Mouse (Mus musculus) CH12.LX (cell line): ENCODE results near the gene Gm21905. TPM values are rescaled to one million over a fixed set of nuclear protein-coding genes. Genes with fewer than 3 reads are reported as not detected.

Source experiments
- DNase-seq: peaks from one replicate; pipeline ENCODE4 v3.0.0-alpha.2; 2013; ENCODE audit errors: extremely low read depth
- H3K27ac ChIP-seq: 2 replicates; pipeline ENCODE4 v1.5.1; 2012; ENCODE audit warnings: low read depth, mild to moderate bottlenecking, control low read depth, moderate library complexity; ENCODE audit not compliant: insufficient read depth
- H3K27me3 ChIP-seq: replicated peaks from 2 replicates; pipeline ENCODE3; 2012; ENCODE audit warnings: inconsistent platforms
- H3K36me3 ChIP-seq, 2 experiments: replicated peaks in 1 of 2; 2 replicates each; pipeline versions ENCODE3 to v1.6.1; 2012; ENCODE audit warnings: inconsistent platforms in 1 of 2, low read length in 1 of 2, mild to moderate bottlenecking in 1 of 2, mixed read lengths in 1 of 2, moderate library complexity in 1 of 2; ENCODE audit not compliant: control insufficient read depth in 1 of 2, insufficient read depth in 1 of 2
- H3K4me1 ChIP-seq, 2 experiments: 2 replicates each; pipeline ENCODE4 v1.6.1; 2012; ENCODE audit warnings: inconsistent platforms in 1 of 2, moderate library complexity in 1 of 2; ENCODE audit not compliant: insufficient read depth in 2 of 2, control insufficient read depth in 1 of 2
- H3K4me2 ChIP-seq: 2 replicates; pipeline ENCODE4 v1.6.1; 2012; ENCODE audit warnings: low read depth, mild to moderate bottlenecking, control low read depth; ENCODE audit not compliant: poor library complexity, insufficient read depth, severe bottlenecking
- H3K4me3 ChIP-seq, 3 experiments: fragments of 150-350 bp in 1 of 3; sonication (generic) in 1 of 3; replicated peaks in 1 of 3; 2 replicates each; pipeline versions ENCODE3 to v1.5.1; 2011 to 2012; ENCODE audit warnings: low read depth in 2 of 3, low read length in 2 of 3, mild to moderate bottlenecking in 2 of 3, moderate library complexity in 2 of 3, control low read depth in 1 of 3, improper control_type of control experiment in 1 of 3, inconsistent platforms in 1 of 3, mixed read lengths in 1 of 3; ENCODE audit not compliant: poor library complexity in 1 of 3
- H3K79me2 ChIP-seq: replicated peaks from 2 replicates; pipeline ENCODE4 v1.6.1; 2012; ENCODE audit warnings: mild to moderate bottlenecking, moderate library complexity; ENCODE audit not compliant: control insufficient read depth, poor library complexity, insufficient read depth, severe bottlenecking; ENCODE audit errors: extremely low read depth
- H3K9ac ChIP-seq: 2 replicates; pipeline ENCODE4 v1.6.1; 2012; ENCODE audit warnings: low read depth, mild to moderate bottlenecking, control low read depth, moderate library complexity; ENCODE audit not compliant: insufficient read depth
- H3K9me3 ChIP-seq: replicated peaks from 2 replicates; pipeline ENCODE3; 2012; ENCODE audit warnings: low read length, inconsistent platforms, mixed read lengths
- BHLHE40 ChIP-seq: IDR thresholded peaks from 2 replicates; pipeline ENCODE4 v1.6.1; 2011; ENCODE audit warnings: mild to moderate bottlenecking, low read depth, low read length, improper control_type of control experiment
- CHD1 ChIP-seq: IDR thresholded peaks from 2 replicates; pipeline ENCODE4 v1.6.1; 2012; ENCODE audit warnings: low read depth, low read length, improper control_type of control experiment, inconsistent platforms
- CHD2 ChIP-seq: IDR thresholded peaks from 2 replicates; pipeline ENCODE4 v1.6.1; 2011; ENCODE audit warnings: low read length, improper control_type of control experiment
- CTCF ChIP-seq, 2 experiments: IDR thresholded peaks in 1 of 2; conservative IDR thresholded peaks in 1 of 2; 2 replicates each; pipeline ENCODE4 v1.5.1; 2011 to 2012; ENCODE audit warnings: low read depth in 2 of 2, low read length in 2 of 2, improper control_type of control experiment in 1 of 2, inconsistent platforms in 1 of 2, mild to moderate bottlenecking in 1 of 2, moderate library complexity in 1 of 2
- E2F4 ChIP-seq: IDR thresholded peaks from 2 replicates; pipeline ENCODE4 v1.6.1; 2011; ENCODE audit warnings: low read depth, low read length, improper control_type of control experiment; ENCODE audit not compliant: insufficient replicate concordance
- ELF1 ChIP-seq: IDR thresholded peaks from 2 replicates; pipeline ENCODE4 v1.6.1; 2014; ENCODE audit warnings: low read depth, mild to moderate bottlenecking, inconsistent platforms, low read length, improper control_type of control experiment
- ETS1 ChIP-seq: conservative IDR thresholded peaks from 2 replicates; pipeline ENCODE4 v1.6.1; 2012; ENCODE audit warnings: low read depth, mild to moderate bottlenecking, inconsistent platforms, low read length, improper control_type of control experiment, moderate library complexity
- HCFC1 ChIP-seq: IDR thresholded peaks from 2 replicates; pipeline ENCODE4 v1.6.1; 2012; ENCODE audit warnings: low read depth, mild to moderate bottlenecking, inconsistent platforms, low read length, improper control_type of control experiment
- IRF4 ChIP-seq: IDR thresholded peaks from 2 replicates; pipeline ENCODE4 v1.6.1; 2014; ENCODE audit warnings: low read depth, mild to moderate bottlenecking, inconsistent platforms, low read length, improper control_type of control experiment
- JUN ChIP-seq: IDR thresholded peaks from 2 replicates; pipeline ENCODE4 v1.6.1; 2011; ENCODE audit warnings: low read depth, mild to moderate bottlenecking, low read length, improper control_type of control experiment, moderate library complexity; ENCODE audit not compliant: insufficient read depth
- JUND ChIP-seq: conservative IDR thresholded peaks from 2 replicates; pipeline ENCODE4 v1.6.1; 2011; ENCODE audit warnings: low read depth, low read length, improper control_type of control experiment
- KAT2A ChIP-seq: IDR thresholded peaks from 2 replicates; pipeline ENCODE4 v1.6.1; 2012; ENCODE audit warnings: low read length, improper control_type of control experiment, inconsistent platforms; ENCODE audit not compliant: insufficient replicate concordance
- MAFK ChIP-seq: IDR thresholded peaks from 2 replicates; pipeline ENCODE4 v1.6.1; 2011; ENCODE audit warnings: low read length, improper control_type of control experiment; ENCODE audit not compliant: insufficient replicate concordance
- MAX ChIP-seq: IDR thresholded peaks from 2 replicates; pipeline ENCODE4 v1.6.1; 2011; ENCODE audit warnings: low read length, improper control_type of control experiment
- MAZ ChIP-seq: IDR thresholded peaks from 2 replicates; pipeline ENCODE4 v1.6.1; 2012; ENCODE audit warnings: low read depth, mild to moderate bottlenecking, inconsistent platforms, low read length, improper control_type of control experiment, moderate library complexity
- MEF2A ChIP-seq: IDR thresholded peaks from 2 replicates; pipeline ENCODE4 v1.6.1; 2014; ENCODE audit warnings: low read depth, mild to moderate bottlenecking, inconsistent platforms, low read length, improper control_type of control experiment, borderline replicate concordance
- MXI1 ChIP-seq: IDR thresholded peaks from 2 replicates; pipeline ENCODE4 v1.6.1; 2011; ENCODE audit warnings: mild to moderate bottlenecking, low read depth, low read length, improper control_type of control experiment
- MYC ChIP-seq: IDR thresholded peaks from 2 replicates; pipeline ENCODE4 v1.6.1; 2011; ENCODE audit warnings: low read depth, mild to moderate bottlenecking, improper control_type of control experiment, low read length
- NRF1 ChIP-seq: IDR thresholded peaks from 2 replicates; pipeline ENCODE4 v1.6.1; 2014; ENCODE audit warnings: low read depth, mild to moderate bottlenecking, inconsistent platforms, low read length, improper control_type of control experiment, moderate library complexity
- POLR2AphosphoS2 ChIP-seq: IDR thresholded peaks from 2 replicates; pipeline ENCODE4 v1.6.1; 2011; ENCODE audit warnings: low read depth, low read length, improper control_type of control experiment
- RCOR1 ChIP-seq: conservative IDR thresholded peaks from 2 replicates; pipeline ENCODE4 v1.6.1; 2012; ENCODE audit warnings: low read depth, mild to moderate bottlenecking, inconsistent platforms, low read length, improper control_type of control experiment
- SIN3A ChIP-seq: IDR thresholded peaks from 2 replicates; pipeline ENCODE4 v1.6.1; 2012; ENCODE audit warnings: low read length, improper control_type of control experiment, inconsistent platforms
- UBTF ChIP-seq: IDR thresholded peaks from 2 replicates; pipeline ENCODE4 v1.6.1; 2012; ENCODE audit warnings: low read depth, mild to moderate bottlenecking, inconsistent platforms, low read length, improper control_type of control experiment, moderate library complexity
- USF2 ChIP-seq: conservative IDR thresholded peaks from 2 replicates; pipeline ENCODE4 v1.6.1; 2011; ENCODE audit warnings: low read depth, low read length, improper control_type of control experiment
- ZC3H11A ChIP-seq: IDR thresholded peaks from 2 replicates; pipeline ENCODE4 v1.6.1; 2012; ENCODE audit warnings: low read depth, mild to moderate bottlenecking, inconsistent platforms, low read length, improper control_type of control experiment
- ZKSCAN1 ChIP-seq: IDR thresholded peaks from 2 replicates; pipeline ENCODE4 v1.6.1; 2012; ENCODE audit warnings: low read depth, inconsistent platforms, low read length, improper control_type of control experiment, borderline replicate concordance
- ZMIZ1 ChIP-seq: IDR thresholded peaks from 2 replicates; pipeline ENCODE4 v1.6.1; 2012; ENCODE audit warnings: low read depth, mild to moderate bottlenecking, inconsistent platforms, low read length, improper control_type of control experiment
- dilution Hi-C: fragments of 300-500 bp; cut with MboI; formaldehyde crosslinking; loops from 2 replicates; pipeline ENCODE4 v1.14.3; 2020; ENCODE audit warnings: low sequenced_read_pairs; ENCODE audit not compliant: extremely low pct_unique_long_range_greater_than_20kb, extremely low pct_ligation_motif_present
- in situ Hi-C: fragments of 300-500 bp; cut with MboI; formaldehyde crosslinking; loops from 3 replicates; pipeline ENCODE4 v1.14.3; 2019; ENCODE audit warnings: low sequenced_read_pairs, low pct_ligation_motif_present, low pct_unique_long_range_greater_than_20kb, mixed read lengths
- polyA plus RNA-seq: library from polyadenylated mRNA; unstranded; fragments of >175 nt; gene quantifications from 2 replicates; pipeline ENCODE4 v1.2.1, GENCODE M21; 2012; ENCODE audit warnings: low read depth; ENCODE audit not compliant: insufficient read length
- total RNA-seq, 2 experiments: library from RNA; depleted of rRNA; stranded (reverse); fragments of 300-350 nt in 1 of 2; fragments of >200 nt in 1 of 2; gene quantifications; 2 replicates each; pipeline ENCODE4 v1.2.3; 2012 to 2014

The Gm21905 gene
- total and polyA plus RNA-seq, 3 experiments, result not detected

GRCm38 (mm10) chr5:67947006-67947405 lies 785 bp upstream of the Gm21905 start:
- H3K4me1 ChIP-seq, result no peaks in the 10 kb centered on the region
- TF ChIP-seq ETS1 (no peak), JUND (no peak), E2F4 (no peak), UBTF (no peak), MXI1 (no peak), BHLHE40 (no peak), ZKSCAN1 (no peak), NRF1 (no peak), CTCF (conservative IDR thresholded peaks at IDR 0.05 in 1 of 2, IDR thresholded peaks at IDR 0.05 in 1 of 2; ENCODE audit: low read depth in 2 of 2, low read length in 2 of 2) (no peak), MYC (no peak), MAZ (no peak), IRF4 (no peak), ZC3H11A (no peak), CHD1 (no peak), SIN3A (no peak), JUN (no peak), ELF1 (no peak)
- no peak overlapping the region for H3K4me2 ChIP-seq
- no peak for DNase-seq
- no peaks in the 10 kb centered on the region for H3K9me3 ChIP-seq
- H3K27me3 ChIP-seq, result no peaks in the 10 kb centered on the region
- no peaks in the 10 kb centered on the region for H3K79me2 ChIP-seq
- H3K4me3 ChIP-seq, result no peak overlapping the region
- dilution Hi-C loops (no loop called here), in situ Hi-C loops (no loop called here)
- no peaks in the 10 kb centered on the region for H3K36me3 ChIP-seq
- no peak overlapping the region for H3K27ac ChIP-seq
- no peak overlapping the region for H3K9ac ChIP-seq

DNA sequence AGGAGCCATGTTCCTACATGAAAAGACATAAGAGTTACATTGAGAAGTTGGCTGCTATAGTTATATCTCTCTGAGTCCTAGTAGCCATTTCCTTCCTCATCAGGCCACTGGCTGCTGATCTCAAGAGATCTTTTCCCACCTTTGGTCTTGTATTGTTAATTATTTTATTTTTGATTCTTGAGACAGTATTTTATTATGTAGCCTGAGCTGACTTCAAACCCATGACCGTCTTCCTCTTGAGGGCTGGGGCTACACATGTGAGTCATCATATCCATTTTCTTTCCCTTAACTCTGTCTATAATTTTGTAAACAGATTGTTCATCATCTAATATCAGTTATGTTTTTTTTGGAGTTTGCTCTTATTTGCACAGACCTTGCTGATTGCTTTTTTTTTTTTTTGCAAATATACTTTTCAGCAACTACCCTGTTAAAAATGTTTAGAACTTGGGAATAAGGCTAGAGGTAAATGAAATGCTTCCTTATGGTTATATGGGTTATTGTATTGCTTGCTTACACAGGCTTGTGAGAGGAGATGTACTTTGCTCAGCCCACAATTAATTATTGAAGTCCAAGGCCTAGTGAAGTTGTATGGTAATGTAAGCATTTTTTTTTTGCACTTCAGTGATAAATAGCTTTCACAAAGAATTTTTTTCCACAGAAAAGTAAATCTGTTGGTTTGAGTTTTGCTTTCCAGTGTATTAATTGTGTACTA lies 2.0 kb downstream of the Gm21905 start:
- no peak overlapping the region for H3K27ac ChIP-seq
- H3K36me3 ChIP-seq, result no peaks in the 10 kb centered on the region
- no peak for DNase-seq
- no peaks in the 10 kb centered on the region for H3K79me2 ChIP-seq
- dilution Hi-C loops (no loop called here), in situ Hi-C loops (no loop called here)
- no peak for TF ChIP-seq KAT2A
- TF ChIP-seq MAX, result no peak
- TF ChIP-seq E2F4, result no peak
- TF ChIP-seq MAZ, result no peak
- TF ChIP-seq ZKSCAN1, result no peak
- TF ChIP-seq RCOR1, result no peak
- no peak for TF ChIP-seq USF2
- TF ChIP-seq MEF2A, result no peak
- TF ChIP-seq CHD2, result no peak
- no peak for TF ChIP-seq POLR2AphosphoS2
- TF ChIP-seq ZMIZ1, result no peak
- no peak for TF ChIP-seq CHD1
- TF ChIP-seq MAFK, result no peak
- TF ChIP-seq HCFC1, result no peak
- no peak overlapping the region for H3K4me3 ChIP-seq
- H3K4me2 ChIP-seq, result no peak overlapping the region
- H3K9me3 ChIP-seq, result no peaks in the 10 kb centered on the region
- H3K9ac ChIP-seq, result no peak overlapping the region
- H3K27me3 ChIP-seq, result no peaks in the 10 kb centered on the region
- H3K4me1 ChIP-seq, result no peaks in the 10 kb centered on the region
